Mouse (Mus musculus) ovary, postnatal 10 days (tissue): Measurements from ENCODE around the gene Foxk1.

Experiments
- DNase-seq: peaks from one replicate; pipeline ENCODE4 v3.0.0; 2022; ENCODE audit warnings: low spot score

Gene Foxk1

DNA sequence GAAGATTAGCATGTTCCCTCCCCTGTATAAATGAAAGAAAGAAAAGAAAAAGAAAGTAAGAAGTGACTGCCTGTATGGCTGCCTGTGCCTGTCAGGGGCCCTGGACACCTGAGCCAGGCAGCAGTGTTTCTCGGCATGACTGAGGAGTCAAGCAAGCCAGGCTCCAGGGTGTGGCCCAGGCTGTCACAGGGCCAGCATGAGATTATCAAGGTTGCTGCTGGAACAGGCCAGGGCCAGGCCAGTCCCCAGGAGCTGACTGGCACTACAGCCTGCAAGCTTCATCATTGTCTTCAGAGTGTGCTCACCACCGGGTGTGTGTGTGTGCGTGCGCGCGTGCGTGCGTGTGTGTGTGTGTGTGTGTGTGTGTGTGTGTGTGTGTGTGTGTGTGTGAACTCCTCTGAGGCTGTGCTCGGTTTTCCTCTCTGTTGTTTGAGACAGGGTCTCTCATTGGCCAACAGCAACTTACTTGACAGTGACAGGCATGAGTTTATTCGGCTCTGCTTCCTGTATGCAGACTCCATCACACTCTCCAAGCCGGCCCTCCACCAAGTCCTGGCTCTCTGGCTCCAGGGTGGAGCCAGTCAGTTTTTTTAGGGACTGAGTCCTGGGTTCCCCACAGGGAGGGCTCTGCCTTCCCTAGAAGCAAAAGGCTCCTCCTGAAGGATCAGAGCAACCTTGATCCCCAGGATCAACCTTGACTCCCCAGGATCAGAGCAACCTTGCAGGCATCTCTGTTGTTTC lies 43.7 kb downstream of the Foxk1 start:
- no peak for DNase-seq

DNA sequence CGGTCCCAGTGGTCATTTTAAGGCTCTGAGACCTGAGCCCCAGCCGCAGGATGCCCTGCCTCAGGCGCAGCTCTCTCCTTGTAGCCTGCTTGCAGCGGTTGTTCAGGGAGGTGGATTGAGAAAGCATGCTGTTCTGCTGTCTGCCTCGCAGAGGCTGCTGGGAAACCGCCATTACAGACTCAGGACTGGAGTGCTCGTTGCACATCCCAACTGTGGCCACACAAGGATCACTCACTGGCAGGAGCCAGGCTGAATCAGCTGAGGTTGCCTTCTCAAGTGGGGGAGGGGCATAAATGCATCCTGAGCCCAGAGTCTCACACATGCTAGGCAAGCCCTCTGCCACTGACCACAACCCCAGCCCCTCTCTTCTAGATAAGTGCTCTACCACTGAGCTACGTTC lies 44.4 kb downstream of the Foxk1 start:
- no peak for DNase-seq

DNA sequence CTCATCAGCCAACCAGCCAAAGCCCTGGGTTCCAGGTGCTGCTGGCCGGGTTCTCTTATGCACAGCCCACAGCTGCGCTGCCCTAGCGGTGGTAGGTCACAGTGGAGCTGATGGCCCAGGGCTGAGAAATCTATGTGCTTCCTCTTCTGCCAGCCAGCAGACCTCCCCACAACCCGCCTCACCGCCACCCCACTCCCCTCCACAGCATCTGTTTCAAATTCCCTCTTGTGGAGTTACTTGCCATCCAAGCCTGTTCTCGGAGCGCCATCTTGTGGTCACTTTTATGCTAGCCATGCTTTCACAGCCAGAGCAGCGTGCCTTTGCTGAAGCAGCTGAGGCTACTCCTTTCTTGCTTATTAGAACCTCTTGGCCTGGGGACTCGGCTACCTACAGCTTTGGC lies 46.8 kb downstream of the Foxk1 start:
- DNase-seq = peak; percentile 83

DNA sequence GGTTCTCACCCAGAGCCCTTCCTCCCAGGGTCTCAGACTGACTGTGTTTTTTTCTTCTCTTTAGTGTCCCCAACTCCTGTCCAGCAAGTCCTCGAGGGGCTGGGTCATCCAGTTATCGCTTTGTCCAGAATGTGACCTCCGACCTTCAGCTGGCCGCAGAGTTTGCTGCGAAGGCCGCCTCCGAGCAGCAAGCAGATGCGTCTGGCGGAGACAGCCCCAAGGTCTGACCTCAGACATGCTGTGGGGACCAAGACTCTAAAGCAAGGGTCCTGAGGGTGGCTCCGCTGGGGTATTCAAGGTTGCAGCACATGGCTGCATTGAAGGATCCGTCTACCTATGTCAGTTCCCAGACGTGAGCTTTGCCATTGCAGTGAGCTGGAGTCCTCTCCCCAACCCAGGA lies 47.3 kb downstream of the Foxk1 start:
- no peak for DNase-seq

DNA sequence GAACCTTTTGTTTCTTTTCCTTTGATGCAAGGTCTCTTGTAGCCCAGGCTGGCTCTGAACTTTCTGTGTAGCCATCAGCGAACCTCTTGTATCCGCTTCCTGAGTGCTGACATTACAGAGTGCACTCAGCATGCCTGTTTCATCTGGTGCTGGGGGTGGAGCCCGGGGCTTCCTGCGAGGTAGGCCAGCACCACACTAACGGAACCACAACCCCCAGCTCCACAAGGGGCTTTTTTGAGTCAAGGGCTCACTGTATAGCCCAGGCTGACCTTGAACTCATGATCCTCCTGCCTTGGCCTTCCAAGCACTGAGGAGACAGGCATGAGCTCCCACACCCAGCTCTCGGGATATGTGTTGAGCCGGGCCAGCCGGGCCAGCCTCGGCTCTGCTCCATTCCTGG lies 49.5 kb downstream of the Foxk1 start:
- DNase-seq = no peak

DNA sequence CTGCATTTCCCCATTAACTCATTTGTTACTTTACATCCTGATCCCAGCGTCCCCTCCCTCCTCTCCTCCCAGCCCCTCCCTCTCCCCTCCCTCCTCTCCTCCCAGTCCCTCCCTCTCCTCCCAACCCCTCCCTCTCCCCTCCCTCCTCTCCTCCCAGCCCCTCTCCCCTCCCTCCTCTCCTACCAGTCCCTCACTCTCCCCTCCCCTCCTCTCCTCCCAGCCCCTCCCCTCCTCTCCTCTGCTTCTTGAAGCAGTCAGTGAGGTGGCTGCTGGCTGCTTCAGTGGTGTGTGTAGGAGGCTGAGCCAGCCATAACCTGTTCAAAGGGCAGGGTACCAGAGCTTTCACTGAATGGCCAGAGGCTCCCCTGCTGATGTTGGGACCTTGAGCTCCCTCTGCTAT lies 50.5 kb downstream of the Foxk1 start:
- DNase-seq = no peak

DNA sequence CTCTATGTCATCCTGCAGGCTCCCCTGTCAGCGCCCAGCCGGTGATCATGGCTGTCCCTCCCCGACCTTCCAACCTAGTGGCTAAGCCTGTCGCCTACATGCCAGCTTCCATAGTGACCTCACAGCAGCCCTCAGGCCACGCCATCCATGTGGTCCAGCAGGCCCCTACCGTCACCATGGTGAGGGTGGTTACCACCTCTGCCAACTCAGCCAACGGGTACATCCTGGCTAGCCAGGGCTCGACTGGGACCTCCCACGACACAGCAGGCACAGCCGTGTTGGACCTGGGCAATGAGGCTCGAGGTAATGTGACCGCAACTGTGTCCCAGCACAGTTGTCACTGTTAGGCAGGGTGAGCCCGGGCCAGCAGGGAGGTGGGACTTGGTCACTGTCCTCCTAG lies 52.4 kb downstream of the Foxk1 start:
- no peak for DNase-seq

DNA sequence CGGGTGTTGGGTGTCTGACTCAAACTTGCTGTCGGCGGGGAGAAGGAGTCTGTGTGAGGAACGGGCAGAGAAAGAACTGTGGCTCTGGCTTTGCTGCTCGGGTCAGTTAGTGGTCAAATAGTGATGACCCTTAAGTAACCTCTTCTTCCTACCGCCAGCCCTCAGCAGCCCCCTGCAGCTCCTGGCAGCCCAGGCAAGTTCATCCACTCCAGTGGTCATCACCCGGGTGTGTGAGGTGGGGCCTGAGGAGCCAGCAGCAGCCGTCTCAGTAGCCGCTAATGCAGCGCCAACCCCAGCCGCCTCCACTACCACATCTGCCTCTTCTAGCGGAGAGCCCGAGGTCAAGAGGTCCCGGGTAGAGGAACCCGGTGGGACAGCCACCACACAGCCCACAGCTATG lies 55.0 kb downstream of the Foxk1 start:
- no peak for DNase-seq

DNA sequence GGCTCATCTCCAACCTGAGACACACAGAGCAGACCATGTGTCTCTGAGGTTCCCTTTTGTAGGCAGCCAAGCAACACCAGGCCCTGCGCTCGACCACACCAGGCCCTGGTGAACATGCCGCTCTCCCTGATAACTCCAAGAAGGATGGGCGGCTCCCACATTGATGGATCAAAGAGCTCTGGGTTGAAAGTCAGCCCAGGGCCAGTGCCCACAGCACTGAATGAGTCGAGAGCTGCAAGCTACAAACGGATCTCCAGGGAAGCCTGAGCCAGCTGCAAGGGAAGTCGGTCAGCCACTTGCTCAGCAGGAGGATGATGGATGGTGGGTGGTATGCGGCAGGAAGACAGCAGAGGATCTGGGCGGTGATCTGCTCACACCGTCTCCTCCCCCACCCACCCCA lies 56.0 kb downstream of the Foxk1 start:
- no peak for DNase-seq

DNA sequence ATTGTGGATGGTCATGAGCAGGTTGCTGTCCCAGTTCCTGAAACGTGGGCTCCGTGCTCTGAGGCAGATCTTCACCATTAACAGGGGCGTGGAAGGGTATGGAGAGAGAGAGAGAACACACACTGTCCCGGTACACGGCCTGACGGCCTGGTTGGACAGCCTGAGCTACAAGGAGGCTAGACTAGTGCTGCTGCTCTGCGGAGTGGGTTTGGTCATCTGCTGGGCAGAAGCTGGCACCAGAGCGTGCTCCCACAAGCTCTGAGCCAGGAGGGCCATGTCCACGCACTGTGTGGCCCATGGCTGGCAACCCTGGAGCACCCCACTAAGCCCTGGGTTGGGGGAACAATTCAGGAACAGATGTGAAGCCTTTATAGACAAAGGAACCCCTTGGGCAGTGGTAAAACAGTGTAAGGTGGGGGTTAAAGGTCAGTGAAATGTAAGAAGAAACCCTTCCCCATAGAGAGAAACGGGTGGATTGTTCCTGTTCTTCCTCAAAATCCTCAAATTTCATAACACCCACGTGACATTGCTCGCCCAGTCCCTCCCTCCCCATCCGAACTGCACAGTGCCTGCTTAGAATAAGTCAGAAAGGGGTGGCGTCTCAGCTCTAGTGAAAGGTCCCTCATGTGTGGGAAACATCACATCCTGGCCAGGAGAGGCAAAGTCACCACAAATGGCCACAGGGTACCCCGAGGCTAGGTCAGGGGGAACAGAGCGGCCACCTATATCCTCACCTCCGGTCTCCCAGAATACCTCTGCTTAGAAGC lies 57.7 kb downstream of the Foxk1 start:
- DNase-seq = no peak

DNA sequence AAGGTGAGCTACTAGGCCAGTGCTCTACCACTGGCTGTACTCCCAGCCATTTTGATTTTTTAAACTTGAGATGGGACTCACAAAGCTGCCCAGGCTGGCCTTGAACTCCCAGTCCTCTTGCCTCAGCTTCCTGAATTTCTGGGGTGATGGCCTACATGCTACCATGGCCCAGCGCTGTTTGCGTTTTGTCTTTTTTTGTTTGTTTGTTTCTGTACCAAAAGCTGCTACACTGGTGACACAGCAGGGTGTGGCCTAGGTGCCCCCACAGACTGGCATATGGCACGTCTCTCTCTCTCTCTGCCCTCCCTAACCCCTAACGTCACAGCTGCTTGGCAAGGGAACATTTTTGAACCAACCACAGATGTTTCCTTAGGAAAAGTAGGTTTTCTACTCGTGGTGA lies 58.5 kb downstream of the Foxk1 start:
- DNase-seq = no peak

DNA sequence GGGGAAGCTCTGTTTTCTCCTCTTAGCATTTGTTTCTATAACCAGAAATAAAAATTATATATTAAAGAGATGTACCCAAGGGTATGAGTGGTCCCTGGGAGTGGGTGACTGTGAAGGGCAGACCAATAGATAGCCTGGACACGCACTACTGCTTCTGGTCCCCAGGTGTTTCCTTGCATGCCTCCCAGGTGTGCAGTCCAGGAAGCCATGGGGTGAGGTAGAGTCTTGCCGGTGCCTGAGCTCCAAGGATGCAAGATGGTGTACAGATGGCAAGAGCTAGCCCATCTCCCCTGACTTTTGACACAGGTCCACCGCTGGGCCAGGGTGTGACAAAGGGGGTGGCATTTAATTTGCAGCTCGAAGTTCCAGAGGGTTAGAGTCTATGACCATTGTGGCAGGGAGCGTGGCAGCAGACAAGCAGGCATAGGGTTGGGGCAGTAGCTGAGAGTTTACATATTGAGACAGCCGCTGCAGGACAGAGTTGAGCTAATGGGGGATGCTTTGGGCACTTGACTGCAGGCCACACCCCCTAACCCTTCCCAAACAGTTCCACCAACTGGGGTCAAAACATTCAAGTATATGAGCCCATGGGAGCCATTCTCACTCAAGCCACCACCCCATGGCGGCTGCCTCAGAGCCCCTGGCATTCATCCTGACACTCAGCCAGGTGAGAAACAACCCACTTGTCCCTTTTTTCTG lies 60.8 kb downstream of the Foxk1 start:
- DNase-seq = no peak

DNA sequence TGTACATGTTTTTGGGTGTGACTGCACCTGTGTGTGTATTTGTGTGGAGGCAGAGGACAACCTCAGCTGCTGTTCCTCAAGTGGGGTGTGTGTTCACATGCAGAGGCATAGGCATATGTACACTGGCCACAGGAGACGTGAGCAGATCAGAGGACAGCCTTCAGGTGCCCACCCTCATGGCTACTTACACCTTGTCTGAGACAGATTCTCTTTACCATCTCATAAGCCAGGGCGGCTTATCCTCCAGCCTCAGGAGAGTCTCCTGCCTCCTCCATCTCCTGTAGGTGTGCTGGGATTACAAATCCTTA lies 61.3 kb downstream of the Foxk1 start:
- no peak for DNase-seq

DNA sequence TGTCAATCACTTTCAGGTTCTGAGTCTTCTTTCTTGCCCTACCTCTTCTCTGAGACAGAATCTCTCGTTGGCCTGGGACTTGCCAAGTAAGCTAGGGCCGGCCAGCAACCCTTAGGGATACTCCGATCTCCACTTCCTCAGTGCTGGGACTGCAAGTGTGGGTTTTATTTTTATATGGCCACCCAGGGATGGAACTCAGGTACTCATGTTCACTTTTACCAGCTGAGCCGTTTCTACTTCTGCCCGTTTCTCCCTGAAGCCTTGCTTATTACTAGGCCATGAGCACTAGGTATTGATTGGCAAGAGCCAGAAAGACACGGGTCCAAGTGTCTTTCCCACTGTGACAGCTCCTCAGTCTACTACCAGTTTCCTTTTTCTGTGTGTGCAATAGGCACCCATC lies 61.7 kb downstream of the Foxk1 start:
- no peak for DNase-seq

DNA sequence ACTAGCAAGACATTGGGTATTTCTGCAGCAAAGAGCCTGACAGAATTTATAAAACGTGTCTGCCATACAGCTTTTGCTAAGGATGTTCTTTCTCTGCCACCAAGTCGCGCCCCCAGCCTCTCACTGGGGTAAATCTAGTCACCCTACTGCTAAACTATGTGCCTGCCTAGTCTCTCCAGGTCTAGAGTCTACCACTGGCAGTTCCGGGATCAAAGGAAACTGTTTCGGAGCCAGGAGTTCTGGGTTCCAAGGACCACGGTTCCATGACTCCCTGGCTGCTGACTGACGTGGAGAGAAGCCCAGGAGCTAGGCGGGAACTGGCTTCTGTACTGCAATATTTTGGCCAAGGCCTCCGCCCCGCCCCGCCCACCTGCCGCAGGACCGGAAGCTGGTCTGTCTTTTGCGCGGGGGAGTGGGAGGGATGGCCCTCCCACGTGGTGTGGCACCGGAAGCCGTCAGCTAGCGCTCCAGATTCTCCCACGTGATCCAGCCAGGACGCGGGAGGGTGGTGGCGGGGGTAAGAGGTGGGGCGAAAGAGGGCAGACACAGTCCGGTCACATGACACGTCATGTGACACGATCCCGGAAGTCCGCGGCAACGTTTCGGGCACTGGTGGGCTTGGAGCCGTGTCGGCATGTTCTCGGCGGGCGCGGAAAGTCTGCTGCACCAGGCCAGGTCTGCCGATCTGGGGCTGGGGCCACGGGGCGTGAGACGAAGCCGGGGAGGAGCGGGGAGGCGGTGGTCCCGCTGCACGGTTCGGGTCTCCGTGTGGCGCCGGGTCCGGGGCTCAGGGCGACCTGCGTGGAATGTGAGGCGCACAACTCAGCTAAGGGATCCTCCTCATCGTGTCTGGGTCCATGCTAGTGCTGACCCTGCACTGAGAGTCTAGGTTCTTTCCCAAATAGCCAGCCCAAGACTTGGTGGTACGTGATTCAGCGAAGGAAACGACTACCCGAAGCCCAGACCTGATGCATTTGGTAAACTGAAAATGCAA lies 62.5 kb downstream of the Foxk1 start, which contains the start of gene Ap5z1:
Ap5z1 (plus strand) TSS at position 484 of the 994 bp plus-strand sequence.
- DNase-seq = peak; percentile 69

DNA sequence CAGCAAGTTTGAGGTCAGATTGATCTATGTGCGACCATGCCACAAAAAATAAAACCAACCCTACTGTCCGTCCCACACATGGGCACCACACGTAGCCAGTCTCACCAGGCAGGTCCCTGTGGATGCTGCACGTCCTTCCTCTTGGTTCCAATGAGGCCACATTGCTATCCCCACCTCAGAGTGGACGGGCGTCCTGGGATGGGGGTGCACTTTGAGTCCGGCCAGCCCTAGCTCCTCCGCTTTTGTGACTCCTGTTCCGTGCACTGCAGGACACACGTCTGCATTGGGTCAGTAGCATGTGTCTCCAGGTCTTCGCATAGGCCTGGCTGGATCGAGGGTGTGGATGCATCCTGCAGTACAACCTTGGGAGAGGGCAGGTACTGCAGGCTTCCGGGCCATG lies 67.1 kb downstream of the Foxk1 start:
- no peak for DNase-seq

DNA sequence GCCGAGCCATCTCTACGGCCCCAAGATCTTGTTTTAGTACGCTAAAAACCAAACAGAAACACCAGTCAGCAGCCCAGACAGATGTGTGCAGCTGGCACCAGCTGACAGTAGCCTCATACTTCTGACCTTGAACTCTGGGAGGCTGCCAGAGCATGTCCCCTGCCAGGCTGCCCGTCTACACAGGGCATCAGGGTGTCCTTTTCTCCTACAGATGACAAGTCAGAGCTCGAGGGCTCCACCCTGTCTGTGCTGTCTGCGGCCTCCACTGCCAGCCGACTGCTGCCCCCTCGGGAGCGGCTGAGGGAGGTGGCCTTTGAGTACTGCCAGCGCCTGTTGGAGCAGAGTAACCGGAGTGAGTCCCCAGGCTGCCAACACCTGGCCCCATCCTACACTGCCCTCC lies 68.5 kb downstream of the Foxk1 start:
- no peak for DNase-seq

DNA sequence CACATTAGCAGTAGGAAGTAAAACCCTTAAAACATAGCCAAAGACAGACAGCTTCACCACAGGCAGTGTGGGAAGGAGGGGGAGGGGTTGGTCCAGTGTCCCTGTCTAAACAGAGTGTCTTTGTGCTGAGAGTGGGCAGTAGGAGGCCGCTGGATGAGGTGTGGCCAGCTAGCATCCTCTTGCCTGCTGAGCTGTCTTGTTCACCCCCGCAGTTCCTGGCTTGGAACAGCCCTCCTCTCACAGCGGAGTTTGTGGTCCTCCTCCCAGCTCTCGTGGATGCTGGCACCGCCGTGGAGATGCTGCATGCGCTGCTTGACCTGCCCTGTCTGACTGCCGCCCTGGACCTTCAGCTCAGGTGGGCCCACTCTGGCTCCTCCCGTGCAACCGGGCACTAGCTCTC lies 72.4 kb downstream of the Foxk1 start:
- no peak for DNase-seq

DNA sequence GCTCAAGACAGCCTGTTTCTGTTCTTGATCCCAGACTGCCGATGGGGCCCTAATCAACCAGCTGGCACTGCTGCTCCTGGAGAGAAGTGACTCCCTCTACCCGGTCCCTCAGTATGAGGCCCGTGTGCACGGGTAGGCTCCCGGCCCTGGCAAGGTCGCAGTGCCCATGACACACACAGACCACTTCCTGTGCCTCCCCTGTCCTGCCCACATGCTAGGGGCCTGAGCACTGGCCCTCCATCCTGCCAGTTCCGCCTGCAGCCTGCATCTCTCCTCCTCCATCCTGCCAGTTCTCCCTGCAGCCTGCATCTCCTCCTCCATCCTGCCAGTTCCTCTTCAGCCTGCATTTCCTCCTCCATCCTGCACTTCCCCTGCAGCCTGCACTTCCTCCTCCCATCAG lies 74.4 kb downstream of the Foxk1 start:
- no peak for DNase-seq

DNA sequence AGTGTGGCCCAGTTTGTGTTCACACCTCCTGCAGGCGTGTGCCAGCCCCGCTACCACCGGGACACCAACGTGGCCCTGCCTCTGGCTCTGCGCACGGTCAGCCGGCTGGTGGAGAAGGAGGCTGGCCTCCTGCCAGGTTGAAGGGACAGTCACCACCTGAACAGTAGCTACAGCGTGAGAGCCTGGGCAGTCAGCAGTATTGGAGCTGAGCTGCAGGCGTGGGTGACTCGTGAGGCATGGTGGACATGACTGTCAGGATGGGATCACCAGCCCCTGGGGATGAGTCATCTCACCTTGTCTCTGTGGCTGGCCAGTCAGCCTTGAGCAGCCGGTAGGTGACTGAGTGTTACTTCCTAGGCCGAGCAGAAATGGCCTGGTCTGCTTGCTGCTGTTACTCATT lies 76.0 kb downstream of the Foxk1 start:
- DNase-seq = no peak

DNA sequence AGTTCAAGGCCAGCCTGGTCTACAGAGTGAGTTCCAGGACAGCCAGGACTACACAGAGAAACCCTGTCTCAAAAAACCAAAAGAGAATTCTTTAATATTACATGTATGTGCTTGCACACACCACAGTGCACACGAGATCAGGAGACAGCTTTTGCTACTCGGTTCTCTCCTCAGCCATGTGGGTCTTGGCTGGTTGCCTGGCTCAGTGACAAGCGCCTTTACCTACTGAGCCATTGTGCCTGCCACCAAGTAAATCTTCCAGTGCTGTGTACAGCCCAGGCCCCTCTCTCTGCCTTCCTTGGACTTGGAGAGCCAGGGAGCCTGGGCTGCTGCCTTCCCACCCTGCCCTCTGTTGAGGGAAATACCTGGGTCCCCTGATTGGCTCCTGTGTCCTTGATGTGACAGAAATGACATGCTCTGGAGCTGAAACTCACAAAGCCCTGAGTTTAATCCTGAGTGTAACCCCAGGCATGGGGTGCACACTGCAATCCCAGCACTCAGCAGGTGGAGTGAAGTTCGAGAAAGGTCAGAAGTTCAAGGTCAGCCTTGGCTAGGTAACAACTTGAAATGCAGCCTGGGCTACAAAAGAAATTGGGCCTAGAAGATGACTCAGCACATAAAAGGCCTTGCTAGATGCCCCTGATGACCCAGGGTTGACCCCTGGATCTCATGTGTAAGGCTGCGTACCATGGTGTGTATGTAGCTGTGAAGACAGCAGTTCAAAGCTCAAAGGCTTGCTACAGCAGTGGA lies 76.7 kb downstream of the Foxk1 start:
- DNase-seq = no peak
